Mouse (Mus musculus) left cerebral cortex, postnatal 25 days (tissue): ENCODE results near the gene Snn. TPM values are rescaled to one million over a fixed set of nuclear protein-coding genes. Genes with fewer than 3 reads are reported as not detected.

Experiments used
- DNase-seq, 2 experiments: peaks; one replicate each; pipeline ENCODE4 v3.0.0; 2022; ENCODE audit warnings: low spot score in 2 of 2, mixed read lengths in 1 of 2
- intact Hi-C: fragments of 180-260 bp; cut with DNase I; formaldehyde crosslinking; loops from one replicate; pipeline ENCODE4 v1.15.1; 2025
- total RNA-seq, 2 experiments: library from RNA; stranded (reverse); gene quantifications; 2 replicates each; pipeline ENCODE4 v1.2.3; 2021

The Snn gene
- total RNA-seq, 2 experiments from 2014 or later: 165 to 179 TPM

DNA sequence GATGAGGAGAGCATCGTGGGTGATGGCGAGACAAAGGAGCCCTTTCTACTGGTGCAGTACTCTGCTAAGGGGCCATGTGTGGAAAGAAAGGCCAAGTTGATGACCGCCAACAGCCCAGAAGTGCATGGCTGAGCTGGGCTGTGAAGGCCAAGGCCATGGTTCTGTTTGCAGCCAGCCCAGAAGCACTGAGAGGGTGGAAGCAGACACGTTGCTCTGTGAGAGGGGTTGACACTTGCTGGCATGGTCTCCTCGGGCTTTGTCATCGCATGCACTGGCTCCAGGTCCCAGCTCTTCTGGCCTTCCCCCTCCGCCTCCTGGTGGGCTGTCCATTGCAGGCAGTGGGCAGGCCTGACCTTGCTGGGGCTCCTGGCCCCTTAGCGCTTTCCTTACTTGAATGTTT lies 11.7 kb downstream of the Snn start:
- no peak for DNase-seq
- intact Hi-C loops: no loop called here

DNA sequence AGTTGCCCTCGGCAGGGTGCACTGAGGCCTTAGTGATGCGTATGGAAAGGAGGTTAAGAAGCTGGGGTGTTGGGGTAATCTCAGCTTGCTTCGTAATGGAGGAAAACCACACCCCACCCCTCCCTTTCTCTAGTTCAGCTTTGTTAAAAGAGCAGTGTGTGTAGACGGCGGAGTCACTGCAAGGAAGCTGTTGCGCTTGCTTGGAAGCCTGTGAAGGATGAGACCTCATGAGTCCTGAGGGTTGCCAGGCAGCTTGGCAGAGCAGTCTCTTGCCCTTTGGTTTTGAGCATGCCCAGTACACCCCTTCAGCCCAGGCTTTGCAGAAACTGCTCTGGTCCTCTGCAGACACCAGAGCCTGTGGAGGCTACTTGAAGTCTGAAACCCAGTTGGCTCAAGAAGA lies 12.3 kb downstream of the Snn start:
- DNase-seq: no peak

DNA sequence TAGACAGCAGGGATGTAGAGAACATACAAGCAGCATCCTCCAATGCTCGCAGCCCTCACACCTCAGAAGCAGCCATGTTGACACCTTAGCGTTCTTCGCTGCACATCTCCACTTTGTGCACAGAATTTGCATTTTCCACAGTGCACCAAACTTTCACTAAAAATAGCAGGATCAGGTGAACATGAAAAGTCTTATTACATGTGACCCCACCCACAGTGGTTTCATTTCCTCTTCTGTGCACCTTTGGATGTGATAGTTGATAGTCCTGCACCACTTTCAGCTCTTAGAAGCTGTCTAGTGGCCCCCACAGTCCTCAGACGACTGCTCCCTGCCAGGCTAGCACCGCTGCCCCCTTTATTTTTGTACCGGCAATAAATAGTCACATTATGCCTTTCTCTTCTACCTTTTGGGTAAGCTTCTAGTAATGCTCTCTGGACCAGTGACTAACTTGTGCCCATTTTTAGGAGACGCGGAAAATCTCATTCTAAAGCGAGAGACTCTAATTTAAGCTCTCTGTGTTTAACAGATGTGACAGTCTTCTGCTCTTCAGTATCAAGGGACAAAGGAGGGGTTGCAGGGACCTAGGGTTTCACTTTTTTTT lies 17.0 kb downstream of the Snn start:
- no peak for DNase-seq
- intact Hi-C loops: no loop called here

More for the DNA sequence above, 12.3 kb downstream of the Snn start:
- intact Hi-C loops: no loop called here

DNA sequence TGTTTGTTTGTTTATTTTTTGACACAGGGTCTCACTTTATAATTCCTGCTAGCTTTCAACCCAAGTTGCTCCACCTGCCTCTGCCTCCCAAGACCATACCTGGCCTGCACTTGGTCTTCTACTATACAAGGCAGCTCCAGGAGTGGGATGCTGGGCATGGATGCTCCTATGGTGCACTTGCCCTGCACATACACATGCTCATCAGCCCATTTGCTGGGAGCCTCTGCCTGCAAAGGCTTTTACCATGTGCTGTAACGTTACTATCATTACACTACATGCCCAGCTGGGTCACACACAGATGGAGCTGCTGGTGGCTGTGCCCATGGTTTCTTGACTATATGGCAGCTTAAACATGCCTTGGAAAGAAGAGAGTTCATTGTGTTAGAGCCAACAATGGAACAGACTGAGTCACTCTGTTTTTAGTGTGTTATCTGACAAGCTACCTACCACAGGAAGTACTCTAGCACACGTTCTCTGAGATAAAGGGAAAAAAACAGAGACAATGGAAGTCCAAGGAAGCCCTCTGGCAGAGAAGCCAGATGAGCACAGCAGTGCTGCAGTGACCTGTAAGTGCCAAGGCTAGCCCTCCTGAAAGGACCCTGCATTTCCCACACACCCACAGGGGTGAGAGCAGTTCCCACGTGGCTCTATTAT lies 17.6 kb downstream of the Snn start:
- intact Hi-C loops: no loop called here

DNA sequence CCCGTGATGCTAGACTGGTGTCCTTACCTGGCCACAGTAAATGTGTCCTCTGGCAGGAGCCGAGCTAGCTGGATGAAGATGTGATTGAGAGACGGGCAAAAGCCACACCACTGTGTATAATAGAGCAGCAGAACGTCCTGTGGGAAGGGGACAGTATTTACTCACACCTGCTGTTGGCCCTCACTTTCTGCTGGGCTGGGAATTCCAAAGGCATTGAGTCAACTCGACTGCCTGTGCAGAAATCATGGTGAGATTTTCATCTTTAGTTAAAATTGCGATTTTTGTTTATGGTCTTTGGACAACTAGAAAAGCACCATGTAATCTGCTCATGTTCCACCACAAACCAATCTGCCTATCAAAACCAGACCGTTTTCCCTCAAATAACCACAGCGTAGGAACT lies 23.4 kb downstream of the Snn start:
- intact Hi-C loops: no loop called here
- DNase-seq: no peak

More for the DNA sequence above, 17.6 kb downstream of the Snn start:
- DNase-seq: no peak

DNA sequence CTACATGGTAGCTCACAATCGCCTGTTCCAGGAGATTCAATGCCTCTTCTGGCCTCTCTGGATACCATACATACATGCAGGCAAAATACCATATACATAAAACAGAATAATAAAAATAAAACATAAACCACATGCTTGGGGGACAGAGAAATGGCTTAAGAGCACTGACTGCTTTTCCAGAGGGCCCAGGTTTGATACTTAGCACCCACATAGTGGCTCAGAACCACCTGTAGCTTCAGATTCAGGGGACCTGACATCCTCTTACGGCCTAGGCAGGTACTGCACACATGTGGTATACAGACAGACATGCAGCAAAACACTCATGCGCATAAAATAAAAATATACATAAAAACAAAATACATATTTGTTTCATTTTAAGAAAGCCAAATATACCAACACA lies 25.6 kb downstream of the Snn start:
- DNase-seq: no peak
- intact Hi-C loops: no loop called here

DNA sequence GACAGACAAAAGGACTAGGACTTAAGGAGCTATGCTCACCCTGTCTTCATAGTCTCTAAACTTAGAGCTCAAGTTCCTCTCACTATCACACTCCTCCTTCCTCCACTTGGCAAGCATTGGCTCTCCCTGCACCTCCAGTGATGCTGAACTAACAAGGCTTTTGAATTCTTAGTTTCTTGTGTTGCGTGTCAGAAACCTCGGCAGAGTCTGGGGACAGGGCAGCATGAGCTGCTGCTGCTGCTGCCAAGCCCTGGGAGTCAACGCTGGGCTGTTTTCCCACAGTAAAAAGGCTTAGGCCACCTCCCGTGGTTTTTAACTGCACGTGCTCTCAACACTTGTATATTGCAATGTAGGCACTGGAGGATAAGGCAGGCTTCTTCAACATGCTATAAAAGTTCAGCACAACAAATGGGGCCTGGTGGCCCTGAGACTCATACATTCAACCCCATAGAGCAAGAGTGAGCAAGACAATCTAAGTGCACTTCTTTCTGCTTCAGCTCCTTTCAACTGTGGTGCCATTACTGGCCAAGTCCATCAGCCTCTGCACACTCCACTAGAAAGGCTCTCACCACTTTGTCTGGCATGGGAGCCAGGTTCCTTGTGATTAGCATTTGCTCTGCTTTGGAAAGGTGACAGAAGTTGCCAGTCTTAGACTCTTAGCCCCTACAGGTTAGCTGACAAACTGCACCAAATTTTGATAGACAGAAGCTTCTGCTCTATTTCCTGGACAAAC lies 26.3 kb downstream of the Snn start:
- intact Hi-C loops: no loop called here
- peak in 1 of 2 experiments; percentile 65 for DNase-seq

DNA sequence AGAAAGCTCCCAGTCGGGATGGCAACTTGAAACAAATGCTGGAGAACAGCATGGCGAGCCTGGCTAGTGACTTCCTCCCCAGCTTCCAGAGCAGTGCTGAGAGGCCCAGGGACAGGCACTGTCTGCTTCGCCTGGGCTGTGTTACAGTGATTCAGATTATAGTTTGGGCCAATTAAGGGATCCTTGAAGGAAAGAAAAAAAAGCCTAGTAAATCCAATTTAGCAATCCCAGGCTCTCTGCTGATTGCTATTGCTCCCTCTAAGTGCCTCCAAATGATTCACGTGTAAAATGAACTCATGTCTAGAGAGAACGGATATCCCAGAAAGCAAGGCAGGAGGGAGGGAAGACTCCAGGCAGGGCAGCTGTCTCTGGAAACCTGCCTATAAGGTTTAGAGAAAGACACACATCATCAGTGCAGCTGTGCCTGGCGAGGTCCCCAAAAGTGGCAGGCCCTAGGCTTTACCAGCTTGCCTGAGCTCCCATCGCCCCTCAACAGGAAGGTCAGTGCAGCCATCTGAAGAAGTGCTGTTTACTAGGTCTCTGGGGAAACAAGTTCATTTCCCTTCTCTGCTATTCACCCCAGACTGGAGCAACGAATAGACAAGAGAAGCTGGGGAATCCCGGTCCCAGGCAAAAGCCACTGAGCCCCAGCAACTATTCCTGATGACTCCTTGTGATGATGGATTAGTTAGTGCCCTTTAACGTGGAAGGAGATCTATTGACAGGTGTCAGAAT lies 30.3 kb downstream of the Snn start:
- DNase-seq: peak in 1 of 2 experiments; percentile 30
- intact Hi-C loops: no loop called here

DNA sequence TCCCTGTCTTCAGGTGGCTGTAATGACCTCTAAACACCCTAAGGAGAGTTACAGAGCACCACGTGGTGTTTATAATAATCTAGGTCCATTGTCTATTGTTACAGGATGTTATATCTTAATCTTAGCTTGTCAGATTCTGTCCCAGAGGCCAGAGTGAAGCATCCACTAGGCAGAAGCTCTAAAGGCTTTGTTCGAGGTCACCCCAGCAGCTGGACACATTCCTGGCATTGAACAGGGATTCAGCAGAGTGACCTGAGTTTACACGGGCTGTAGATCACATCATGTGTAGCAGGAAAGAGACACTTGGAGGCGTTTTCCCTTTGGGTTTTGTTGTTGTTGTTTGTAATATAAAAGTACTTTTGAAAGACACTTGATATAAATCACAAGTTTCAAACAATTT lies 31.3 kb downstream of the Snn start:
- DNase-seq: no peak
- intact Hi-C loops: loop anchor here (2.0 kb wide), 1 partner anchor 25 kb away; the partner anchor contains the start of gene Litaf

DNA sequence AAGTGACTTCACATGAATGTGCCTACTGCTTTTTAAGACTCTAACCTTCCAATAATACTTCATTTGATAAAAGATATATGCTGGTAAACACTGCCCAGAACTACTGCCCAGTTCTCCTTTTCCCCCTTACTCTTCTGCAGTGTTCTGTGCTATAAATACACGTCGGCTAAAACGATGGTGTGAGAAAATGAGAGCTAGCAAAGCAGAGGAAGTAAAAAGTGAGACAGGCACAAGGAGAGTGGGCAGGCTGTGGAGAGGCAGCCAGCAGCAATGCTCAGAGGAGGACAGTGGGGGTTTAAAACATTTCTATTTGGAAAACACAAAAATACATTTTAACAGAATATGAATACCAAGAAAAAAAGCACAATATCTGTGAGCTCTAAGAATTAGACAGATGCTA lies 31.8 kb downstream of the Snn start:
- DNase-seq: peak in 1 of 2 experiments; percentile 91
- intact Hi-C loops: loop anchor here (2.0 kb wide), 1 partner anchor 26 kb away; the partner anchor contains the start of gene Litaf

DNA sequence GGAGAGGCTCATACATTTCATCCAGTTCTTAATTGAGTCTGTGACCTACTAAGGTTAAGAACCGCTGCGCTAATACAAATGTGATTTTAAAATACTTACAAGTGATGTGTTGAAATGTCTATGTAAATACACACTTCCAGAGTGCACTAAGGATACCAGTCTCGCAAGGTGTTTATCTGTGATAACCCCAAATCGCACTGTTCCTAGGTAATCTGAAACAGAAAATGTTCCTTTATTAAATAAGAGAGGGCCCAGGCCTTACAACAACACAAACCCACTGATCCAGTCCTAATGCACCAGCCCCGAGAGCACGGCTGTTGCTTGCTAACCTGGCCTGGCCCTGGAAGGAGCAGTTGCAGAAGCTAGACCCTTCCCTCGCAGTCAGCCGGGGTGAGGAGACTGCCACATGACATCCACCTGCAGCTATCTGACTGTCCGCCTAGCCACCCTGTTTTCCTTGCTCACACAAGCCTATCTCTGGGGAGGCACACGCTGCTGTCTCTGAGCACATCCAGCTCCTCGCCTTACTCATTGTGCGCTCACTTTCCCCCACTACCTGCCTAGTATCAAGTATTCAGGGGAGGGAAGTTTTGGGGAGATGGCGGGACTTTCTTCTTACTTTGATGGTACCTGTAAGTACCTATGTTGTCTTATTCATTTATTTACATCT lies 33.1 kb downstream of the Snn start:
- intact Hi-C loops: loop anchor here (2.0 kb wide), 1 partner anchor 27 kb away; the partner anchor contains the start of gene Litaf
- DNase-seq: no peak

DNA sequence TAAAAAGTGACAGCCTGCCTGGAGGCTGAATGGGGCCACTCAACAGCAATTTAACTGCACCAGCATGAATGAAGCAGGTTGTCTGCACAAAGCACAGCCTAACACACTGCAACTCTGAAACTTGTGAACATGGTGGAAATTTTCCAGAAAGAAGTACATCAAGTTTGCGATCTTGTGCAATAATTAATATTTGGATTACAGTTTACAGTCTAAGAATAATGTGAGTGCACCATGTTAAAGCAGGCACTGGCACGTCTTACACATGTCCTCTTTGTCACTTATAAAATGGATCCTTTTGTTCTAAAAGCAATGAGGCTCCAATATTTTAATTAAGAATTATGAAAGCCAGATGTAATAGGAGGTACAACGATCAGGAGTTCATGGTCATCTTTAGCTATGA lies 36.6 kb downstream of the Snn start:
- intact Hi-C loops: no loop called here
- DNase-seq: no peak

DNA sequence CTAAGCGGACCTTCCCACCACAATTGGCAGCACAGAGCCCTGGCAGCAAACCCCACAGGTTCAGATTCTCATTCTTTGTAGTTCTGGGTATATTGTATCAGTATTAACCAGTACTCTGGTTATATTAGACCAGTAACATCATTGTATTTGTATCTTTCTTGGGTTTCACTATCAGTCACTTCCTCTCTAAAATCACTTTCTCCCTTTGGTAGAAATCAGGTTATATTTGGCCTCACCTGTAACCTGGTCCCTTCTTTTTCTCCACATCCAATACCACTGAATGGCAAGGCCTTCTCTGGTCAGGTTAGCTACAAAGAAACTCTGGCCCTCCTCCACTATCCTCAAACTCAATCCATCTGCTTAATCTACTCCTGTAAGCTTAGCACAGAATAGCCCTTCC lies 44.2 kb downstream of the Snn start:
- intact Hi-C loops: no loop called here
- DNase-seq: no peak

DNA sequence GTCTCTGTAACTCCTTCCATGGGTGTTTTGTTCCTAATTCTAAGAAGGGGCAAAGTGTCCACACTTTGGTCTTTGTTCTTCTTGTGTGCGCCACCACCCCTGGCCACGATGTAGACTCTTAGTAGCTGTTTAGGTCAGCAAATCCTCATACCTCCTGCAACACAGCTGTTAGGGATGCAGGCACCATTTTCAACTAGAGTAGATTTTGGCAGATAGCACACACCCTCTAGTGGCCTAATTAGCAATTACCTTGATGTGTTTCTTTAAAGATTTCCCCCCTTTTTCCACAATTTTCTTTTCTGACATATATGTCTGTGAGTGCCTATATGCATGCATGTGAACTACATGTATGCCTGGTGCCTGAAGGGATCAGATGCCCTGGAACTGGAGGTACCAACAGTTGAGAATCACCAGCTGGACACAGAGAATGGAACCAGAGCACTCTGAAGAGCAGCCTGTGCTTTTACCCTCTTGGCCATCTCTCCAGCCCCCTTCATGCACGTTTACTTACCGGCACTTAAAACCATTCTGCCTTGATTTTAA lies 48.5 kb downstream of the Snn start:
- peak in 1 of 2 experiments; percentile 42 for DNase-seq
- intact Hi-C loops: loop anchor here (1.0 to 2.0 kb wide), 2 partner anchors 73 to 236 kb away; no protein-coding TSS in a partner anchor

DNA sequence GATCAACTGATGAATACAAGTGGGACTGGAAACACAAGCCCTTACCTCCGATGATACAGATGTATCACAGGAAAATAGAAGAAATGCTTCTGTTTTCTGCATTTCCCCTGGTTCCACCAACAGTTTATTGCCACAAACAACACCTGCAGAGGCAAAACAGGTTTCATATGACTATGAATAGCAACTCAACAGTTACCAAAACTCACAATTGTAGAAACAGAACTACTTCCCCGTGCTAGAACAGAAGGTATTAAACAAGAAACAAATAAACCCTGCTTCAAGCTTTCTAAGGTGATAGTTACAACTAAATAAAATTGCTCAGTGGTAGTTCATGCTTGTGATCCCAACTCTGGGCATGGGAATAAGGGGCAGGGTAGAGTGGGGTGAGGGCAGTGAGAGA lies 61.9 kb downstream of the Snn start:
- intact Hi-C loops: no loop called here
- no peak for DNase-seq

DNA sequence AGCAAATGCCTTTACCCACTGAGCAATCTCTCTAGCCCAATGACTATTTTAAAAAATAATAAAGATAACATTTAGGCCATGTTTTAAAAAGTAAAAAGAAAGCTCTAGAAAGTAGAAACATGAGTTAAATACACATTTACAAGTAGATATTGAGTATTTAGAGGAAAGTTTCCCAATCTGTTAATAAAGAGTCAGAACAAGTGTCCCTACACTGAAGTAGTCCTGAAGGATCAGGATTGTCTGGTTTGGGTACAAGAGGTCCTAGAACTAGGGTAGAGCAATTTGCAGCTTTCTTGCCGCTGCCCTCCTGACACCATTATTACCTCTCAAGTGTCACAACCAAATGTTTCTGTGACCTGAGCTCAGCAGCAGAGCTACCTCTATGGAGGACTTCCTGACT lies 63.4 kb downstream of the Snn start:
- intact Hi-C loops: no loop called here
- DNase-seq: no peak
